Mouse (Mus musculus) 3134 (cell line): ENCODE data around the gene Lrrc37a.

Experiments used
- DNase-seq: peaks from one replicate; pipeline ENCODE4 v3.0.0-alpha.2; 2011; ENCODE audit warnings: low spot score; ENCODE audit not compliant: insufficient read length; ENCODE audit errors: extremely low read depth

Gene Lrrc37a

DNA sequence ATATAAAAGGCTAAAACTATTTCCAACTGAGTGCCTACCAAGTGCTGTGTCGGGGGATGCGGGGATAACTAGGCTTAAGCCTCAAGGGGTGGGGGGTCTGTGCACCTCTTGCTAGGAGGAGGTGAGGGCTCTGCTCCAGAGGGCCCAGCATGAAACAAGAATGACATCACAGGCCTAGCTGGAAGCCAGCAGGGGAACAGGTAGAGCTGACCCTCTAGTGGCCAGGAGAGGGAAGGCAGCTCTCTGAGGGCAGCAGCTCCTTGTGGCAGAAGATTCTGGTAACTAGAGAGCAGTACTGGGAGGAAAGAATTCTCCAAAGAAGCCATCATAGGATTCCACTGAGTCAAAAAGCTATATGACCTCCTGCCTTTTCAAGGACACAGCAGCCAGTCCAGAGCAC, 102.2 kb downstream of the Lrrc37a start:
- no peak for DNase-seq
